Mouse (Mus musculus) embryonic stem cell, embryonic (primary cell): ENCODE data around the gene Phgdh.

Experiments used
- CTCF ChIA-PET, 4 experiments: fragments of 300-600 bp in 2 of 4; fragments of 350-600 bp in 2 of 4; sonication (Branson Sonifier 250); formaldehyde crosslinking; loops; one replicate each; lab custom pipeline; 2022; ENCODE audit warnings: inconsistent platforms in 2 of 4; lab: Charles Lee
- POLR2A ChIA-PET, 4 experiments: fragments of 300-600 bp in 2 of 4; fragments of 350-600 bp in 2 of 4; sonication (Branson Sonifier 250); formaldehyde crosslinking; loops; one replicate each; lab custom pipeline; 2022; ENCODE audit warnings: antibody characterized with exemption in 4 of 4, inconsistent platforms in 1 of 4; lab: Charles Lee

Gene Phgdh

GRCm38 (mm10) chr3:98280204-98280932 lies 59.4 kb downstream of the Phgdh start, which contains the start of gene Hmgcs2:
TSS of gene Hmgcs2 (plus strand) at chr3:98280435.
- CTCF ChIA-PET, result interaction anchor here in 3 of 4 experiments (0.7 to 1.6 kb wide), 12 partner anchors 8 to 349 kb away, joined by 3 to 9 read pairs (median 4); partner anchors contain the start of gene Zfp697 (in 1 of the 3)
- POLR2A ChIA-PET, result interaction anchor here in 2 of 4 experiments (0.6 to 1.4 kb wide), 3 partner anchors 10 to 480 kb away, joined by 3 to 8 read pairs (median 3); no protein-coding TSS in a partner anchor

GRCm38 (mm10) chr3:98279682-98280081 lies 60.1 kb downstream of the Phgdh start:
- POLR2A ChIA-PET, result no interaction called here
- CTCF ChIA-PET, result interaction anchor here in 2 of 4 experiments (1.2 to 1.6 kb wide), 2 partner anchors 52 to 53 kb away, joined by 4 to 9 read pairs; no protein-coding TSS in a partner anchor

GRCm38 (mm10) chr3:98273623-98274398 lies 66.0 kb downstream of the Phgdh start:
- ChIA-PET POLR2A (no interaction called here), CTCF (interaction anchor here in 2 of 4 experiments (0.6 to 1.2 kb wide), 3 partner anchors 46 to 707 kb away, joined by 3 to 5 read pairs (median 4); no protein-coding TSS in a partner anchor)

- CTCF ChIA-PET, result no interaction called here
- POLR2A ChIA-PET, result no interaction called here
These were observed 72.5 kb downstream of the Phgdh start for GRCm38 (mm10) chr3:98267249-98267651.
